Mouse (Mus musculus) regulatory T cell (primary cell): Measurements from ENCODE around the gene Ly6g6c.
"Not testable (repeated sequence)": the region's sequence is repeated elsewhere in the genome, so short reads cannot be mapped to it uniquely, and the experiment has no call there.

Source experiments
- in situ Hi-C: fragments of 300-600 bp; cut with MboI, MseI; formaldehyde crosslinking; loops from one replicate; pipeline ENCODE4 v1.15.1; 2025; ENCODE audit warnings: high pct_unique_total_duplicates

The Ly6g6c gene

GRCm38 (mm10) chr17:35029691-35030532 lies 35.3 kb upstream of the Ly6g6c start:
- in situ Hi-C loops = no loop called here

- in situ Hi-C loops = no loop called here
Measured at GRCm38 (mm10) chr17:35031272-35031671, 33.9 kb upstream of the Ly6g6c start.

- in situ Hi-C loops = no loop called here
Measured at GRCm38 (mm10) chr17:35031880-35032279, 33.3 kb upstream of the Ly6g6c start.

- in situ Hi-C loops = no loop called here
Measured at GRCm38 (mm10) chr17:35032323-35032870, 32.8 kb upstream of the Ly6g6c start.

- in situ Hi-C loops = not testable (repeated sequence)
Measured at GRCm38 (mm10) chr17:35033703-35034102, 31.5 kb upstream of the Ly6g6c start.

GRCm38 (mm10) chr17:35034896-35035295 lies 30.3 kb upstream of the Ly6g6c start:
- in situ Hi-C loops = no loop called here

GRCm38 (mm10) chr17:35039121-35039873 lies 25.9 kb upstream of the Ly6g6c start:
- in situ Hi-C loops = no loop called here

- in situ Hi-C loops = loop anchor here (10.0 kb wide), 1 partner anchor 191 kb away; the partner anchor contains the start of genes Atp6v1g2 and Nfkbil1
Measured at GRCm38 (mm10) chr17:35043794-35044193, 21.4 kb upstream of the Ly6g6c start.

GRCm38 (mm10) chr17:35044904-35045806 lies 20.0 kb upstream of the Ly6g6c start:
- in situ Hi-C loops = loop anchor here (10.0 kb wide), 1 partner anchor 190 kb away; the partner anchor contains the start of genes Atp6v1g2 and Nfkbil1

- in situ Hi-C loops = loop anchor here (10.0 kb wide), 1 partner anchor 189 kb away; the partner anchor contains the start of genes Atp6v1g2 and Nfkbil1
Measured at GRCm38 (mm10) chr17:35045807-35046680, 19.1 kb upstream of the Ly6g6c start.

GRCm38 (mm10) chr17:35046681-35047455 lies 18.3 kb upstream of the Ly6g6c start, which contains the start of gene Msh5:
Msh5 (minus strand) TSS chr17:35046745.
- in situ Hi-C loops = loop anchor here (10.0 kb wide), 1 partner anchor 188 kb away; the partner anchor contains the start of genes Atp6v1g2 and Nfkbil1

GRCm38 (mm10) chr17:35047688-35048087 lies 17.5 kb upstream of the Ly6g6c start:
- in situ Hi-C loops = loop anchor here (10.0 kb wide), 1 partner anchor 187 kb away; the partner anchor contains the start of genes Atp6v1g2 and Nfkbil1

- in situ Hi-C loops = loop anchor here (10.0 kb wide), 1 partner anchor 186 kb away; the partner anchor contains the start of genes Atp6v1g2 and Nfkbil1
Measured at GRCm38 (mm10) chr17:35048149-35048931, 16.8 kb upstream of the Ly6g6c start.

- in situ Hi-C loops = loop anchor here (10.0 kb wide), 1 partner anchor 186 kb away; the partner anchor contains the start of genes Atp6v1g2 and Nfkbil1
Measured at GRCm38 (mm10) chr17:35048932-35049440, 16.2 kb upstream of the Ly6g6c start.

- in situ Hi-C loops = loop anchor here (5.0 to 10.0 kb wide), 2 partner anchors 73 to 185 kb away; partner anchors contain the start of genes Atp6v1g2, Csnk2b, Gpank1 and Nfkbil1
Measured at GRCm38 (mm10) chr17:35049561-35050016, 15.6 kb upstream of the Ly6g6c start, which contains the start of gene Clic1. Clic1 (plus strand) TSS chr17:35049966.

- in situ Hi-C loops = loop anchor here (5.0 kb wide), 1 partner anchor 72 kb away; the partner anchor contains the start of genes Csnk2b and Gpank1
Measured at GRCm38 (mm10) chr17:35050126-35050750, 14.9 kb upstream of the Ly6g6c start.
